Mouse (Mus musculus) frontal cortex, postnatal 14 days (tissue): ENCODE data around the gene Tmem104.

Experiments
- DNase-seq, 2 experiments: peaks; one replicate each; pipeline ENCODE4 v3.0.0; 2022; ENCODE audit warnings: low spot score in 2 of 2

The Tmem104 gene

GRCm38 (mm10) chr11:115187224-115187639 is at the start of gene Tmem104:
TSS of gene Tmem104 (plus strand) at chr11:115187487.
- DNase-seq, result peak; percentile 97 to 99

GRCm38 (mm10) chr11:115138597-115139262 is 48.6 kb upstream of the Tmem104 start:
- no peak for DNase-seq

- DNase-seq, result no peak
These were observed 45.3 kb upstream of the Tmem104 start for GRCm38 (mm10) chr11:115141970-115142369.

DNA sequence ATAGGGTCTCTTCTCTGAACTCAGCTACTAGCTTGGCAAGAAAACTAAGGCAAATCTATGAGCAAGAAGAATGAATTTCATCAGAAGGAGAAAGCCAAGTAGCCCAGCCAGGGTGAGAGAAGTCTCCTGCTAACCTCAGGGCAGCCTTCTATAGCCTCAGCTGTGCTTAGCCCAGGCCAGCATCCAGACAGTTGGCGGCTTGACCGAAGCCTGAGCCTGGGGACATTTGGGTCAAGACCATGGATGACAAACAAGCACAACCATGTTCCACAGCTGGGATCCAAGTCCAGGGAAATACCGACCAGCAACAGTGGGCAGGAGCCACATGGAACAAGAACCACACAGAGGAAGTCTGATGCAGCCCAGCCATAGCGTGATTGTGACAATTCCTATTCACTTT is 39.5 kb upstream of the Tmem104 start:
- DNase-seq, result no peak

DNA sequence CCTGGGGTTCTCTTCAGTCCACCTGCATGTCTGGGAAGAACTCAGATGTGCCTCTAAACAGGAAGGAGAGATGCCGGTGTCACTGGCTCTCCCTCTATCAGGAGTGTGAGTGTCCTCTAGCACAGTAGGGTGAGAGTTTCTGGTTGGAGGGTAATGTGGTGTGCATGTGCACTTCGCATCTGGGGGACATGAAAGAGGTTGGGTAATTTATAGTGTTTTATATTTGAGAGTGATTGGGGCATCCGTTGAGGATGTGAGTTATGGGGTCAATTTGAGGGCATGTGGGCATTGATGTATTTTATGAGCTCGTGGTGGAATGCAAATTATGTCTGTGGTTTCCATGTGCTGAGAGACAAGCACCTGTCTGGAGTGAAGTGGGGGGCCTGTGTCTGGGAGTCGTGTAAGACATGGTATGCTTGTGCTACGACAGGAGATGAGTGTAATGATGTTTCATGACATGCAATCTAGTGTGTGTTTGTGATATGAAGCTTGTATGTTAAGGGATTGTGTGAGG is 36.5 kb upstream of the Tmem104 start:
- no peak for DNase-seq

- no peak for DNase-seq
These were observed 35.4 kb upstream of the Tmem104 start for GRCm38 (mm10) chr11:115151755-115152429.

- DNase-seq, result no peak
These were observed 34.2 kb upstream of the Tmem104 start for GRCm38 (mm10) chr11:115153088-115153487.

- DNase-seq, result peak in 1 of 2 experiments; percentile 55
These were observed 33.5 kb upstream of the Tmem104 start for GRCm38 (mm10) chr11:115153699-115154292.

DNA sequence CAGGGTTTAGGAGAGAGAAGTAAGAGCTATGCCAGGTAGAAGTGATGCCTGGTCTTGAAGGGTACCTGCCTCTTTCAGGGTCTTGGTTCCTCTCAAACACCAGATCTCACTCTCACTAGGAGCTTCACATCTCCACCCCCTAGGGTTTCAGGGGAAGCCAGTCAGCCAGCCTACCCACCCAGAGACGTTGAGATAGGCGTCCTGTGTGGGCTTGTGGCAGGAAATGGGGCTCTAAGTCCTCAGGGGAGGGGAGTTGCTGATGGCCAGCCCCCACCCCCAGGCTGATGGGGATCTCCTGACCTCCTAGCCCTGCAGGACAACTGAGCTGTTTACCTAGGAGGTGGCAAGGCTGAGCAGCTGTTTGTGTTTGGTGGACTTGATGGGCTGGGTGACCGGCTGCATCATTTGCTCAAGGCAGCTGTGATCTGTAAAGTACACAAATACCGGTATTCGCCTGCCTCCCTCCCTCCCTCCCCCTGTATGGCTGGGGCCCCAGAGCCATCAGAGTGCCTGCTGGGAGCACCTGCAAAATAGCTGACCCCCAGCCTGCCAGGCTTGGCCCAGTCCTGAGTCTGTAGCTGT is 32.1 kb upstream of the Tmem104 start:
- no peak for DNase-seq

- DNase-seq, result no peak
These were observed 29.2 kb upstream of the Tmem104 start for GRCm38 (mm10) chr11:115157933-115158719.

DNA sequence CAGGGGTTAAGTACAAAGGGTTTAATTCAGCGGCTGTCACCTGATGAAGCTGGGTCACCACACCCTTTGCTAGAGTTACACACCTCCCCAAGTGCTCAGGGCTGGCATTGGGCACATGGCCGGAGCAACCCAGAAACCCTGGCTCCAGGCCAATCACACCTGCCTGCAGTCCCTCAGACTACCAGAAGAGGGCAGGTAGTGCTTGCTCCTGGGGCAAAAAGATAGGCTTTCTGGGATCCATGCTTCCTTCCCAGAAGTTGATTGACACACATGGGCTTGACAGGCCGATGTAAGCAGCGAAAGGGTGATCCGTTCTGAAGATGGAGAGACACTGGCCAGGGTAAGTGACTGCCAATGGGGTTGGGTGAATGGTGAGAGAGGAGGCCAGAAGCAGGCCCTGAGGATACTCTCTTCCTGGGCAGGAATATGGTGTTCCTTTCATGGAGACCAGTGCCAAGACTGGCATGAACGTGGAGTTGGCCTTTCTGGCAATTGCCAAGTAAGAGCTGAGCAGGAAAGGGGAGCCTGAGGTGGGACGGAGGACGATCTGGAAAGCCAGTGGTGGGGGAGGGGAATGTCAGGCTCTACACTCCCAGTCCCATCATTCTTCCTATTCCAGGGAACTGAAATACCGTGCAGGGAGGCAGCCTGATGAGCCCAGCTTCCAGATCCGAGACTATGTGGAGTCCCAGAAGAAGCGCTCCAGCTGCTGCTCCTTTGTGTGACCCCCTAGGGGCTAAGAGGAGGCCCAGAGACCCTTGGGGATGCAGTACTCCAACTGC is 27.1 kb upstream of the Tmem104 start:
- peak in 1 of 2 experiments; percentile 55 for DNase-seq

- peak in 1 of 2 experiments; percentile 53 for DNase-seq
These were observed 26.3 kb upstream of the Tmem104 start for GRCm38 (mm10) chr11:115160883-115161577.

- DNase-seq, result no peak
These were observed 25.6 kb upstream of the Tmem104 start for GRCm38 (mm10) chr11:115161578-115162204.

- DNase-seq, result no peak
These were observed 25.1 kb upstream of the Tmem104 start for GRCm38 (mm10) chr11:115162205-115162601.

GRCm38 (mm10) chr11:115162832-115163480 is 24.3 kb upstream of the Tmem104 start, which contains the start of gene Slc9a3r1:
TSS of gene Slc9a3r1 (plus strand) at chr11:115163341.
- DNase-seq, result peak; percentile 90

- no peak for DNase-seq
These were observed 23.6 kb upstream of the Tmem104 start for GRCm38 (mm10) chr11:115163568-115164150.

DNA sequence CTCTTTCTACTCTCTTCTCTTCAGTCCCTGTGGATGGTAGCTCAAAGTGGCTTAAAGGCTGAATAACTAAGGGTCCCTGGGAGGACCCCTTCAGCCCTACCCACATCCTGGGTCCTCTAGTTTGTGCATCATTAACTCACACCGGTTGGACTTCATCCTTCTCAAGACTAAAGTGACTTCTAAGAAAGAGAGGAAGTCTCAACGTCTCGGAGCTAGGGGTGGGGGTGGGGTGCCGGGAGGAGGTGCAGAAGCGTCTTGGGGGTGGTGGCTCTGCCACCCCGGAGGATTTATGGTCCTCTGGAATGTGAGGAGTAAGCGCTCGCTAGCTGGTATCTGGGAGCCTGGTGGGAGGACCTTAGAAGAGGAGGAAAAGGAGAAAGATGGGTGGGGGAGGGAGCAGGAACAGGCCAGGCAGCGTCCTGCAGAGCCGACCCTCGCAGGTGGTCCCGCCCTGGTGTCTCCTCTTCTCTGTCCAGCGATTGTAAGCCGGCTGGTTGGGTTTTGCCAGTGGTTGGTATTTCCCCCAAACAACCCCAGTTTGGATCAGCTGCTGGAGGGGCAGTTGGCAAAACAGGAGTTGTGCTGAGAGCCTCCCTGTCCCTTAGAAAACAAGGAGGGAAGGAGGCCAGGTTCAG is 22.8 kb upstream of the Tmem104 start:
- DNase-seq, result no peak

- no peak for DNase-seq
These were observed 22.3 kb upstream of the Tmem104 start for GRCm38 (mm10) chr11:115164976-115165374.
